Mouse (Mus musculus) thymus, adult 2 months (tissue): ENCODE measurements around the gene Cd70. TPM values are rescaled to one million over a fixed set of nuclear protein-coding genes. Genes with fewer than 3 reads are reported as not detected.

ENCODE experiments used
- DNase-seq: peaks from one replicate; pipeline ENCODE4 v3.0.0; 2021
- H3K27ac ChIP-seq: fragments of 200-500 bp; 2 replicates; pipeline ENCODE4 v1.5.1; 2012; ENCODE audit warnings: low read length, control low read depth; ENCODE audit not compliant: control insufficient read depth, insufficient read depth
- H3K27me3 ChIP-seq: fragments of 200-500 bp; 2 replicates; pipeline ENCODE4 v1.6.1; 2012; ENCODE audit warnings: mild to moderate bottlenecking, low read length, moderate library complexity, mixed read lengths; ENCODE audit not compliant: control insufficient read depth, insufficient read depth
- H3K36me3 ChIP-seq: fragments of 200-500 bp; 2 replicates; pipeline ENCODE4 v1.6.1; 2012; ENCODE audit warnings: mild to moderate bottlenecking, low read length, moderate library complexity; ENCODE audit not compliant: control insufficient read depth, insufficient read depth
- H3K4me1 ChIP-seq: fragments of 200-500 bp; replicated peaks from 2 replicates; pipeline ENCODE4 v1.6.1; 2012; ENCODE audit warnings: low read length; ENCODE audit not compliant: control insufficient read depth, insufficient read depth
- H3K4me3 ChIP-seq: fragments of 200-500 bp; 2 replicates; pipeline ENCODE4 v1.5.1; 2012; ENCODE audit warnings: mild to moderate bottlenecking, low read length, control low read depth, moderate library complexity; ENCODE audit not compliant: control insufficient read depth, insufficient read depth
- CTCF ChIP-seq: fragments of 200-500 bp; IDR thresholded peaks from 2 replicates; pipeline ENCODE4 v1.5.1; 2012; ENCODE audit warnings: mild to moderate bottlenecking, control low read depth, low read length, moderate library complexity, borderline replicate concordance; ENCODE audit not compliant: control insufficient read depth, poor library complexity, insufficient read depth; ENCODE audit errors: extremely low read depth
- POLR2A ChIP-seq: fragments of 200-500 bp; IDR thresholded peaks from 2 replicates; pipeline ENCODE4 v1.6.1; 2012; ENCODE audit warnings: mild to moderate bottlenecking, low read length, control low read depth, moderate library complexity; ENCODE audit not compliant: control insufficient read depth, poor library complexity, insufficient read depth; ENCODE audit errors: extremely low read depth
- WGBS: fragments of 180-500 bp; shearing (Covaris S2); methylation state at CpG from one replicate; pipeline ENCODE4 v1.1.7; 2018; 5-methylcytosine and 5-hydroxymethylcytosine counted together
- polyA plus RNA-seq: library from polyadenylated mRNA; depleted of rRNA; stranded (reverse); fragments of >200 nt; gene quantifications from 2 replicates; pipeline ENCODE4 v1.2.3, GENCODE M21; 2012

Gene Cd70
- polyA plus RNA-seq, 1 experiment, result 11.0 TPM

DNA sequence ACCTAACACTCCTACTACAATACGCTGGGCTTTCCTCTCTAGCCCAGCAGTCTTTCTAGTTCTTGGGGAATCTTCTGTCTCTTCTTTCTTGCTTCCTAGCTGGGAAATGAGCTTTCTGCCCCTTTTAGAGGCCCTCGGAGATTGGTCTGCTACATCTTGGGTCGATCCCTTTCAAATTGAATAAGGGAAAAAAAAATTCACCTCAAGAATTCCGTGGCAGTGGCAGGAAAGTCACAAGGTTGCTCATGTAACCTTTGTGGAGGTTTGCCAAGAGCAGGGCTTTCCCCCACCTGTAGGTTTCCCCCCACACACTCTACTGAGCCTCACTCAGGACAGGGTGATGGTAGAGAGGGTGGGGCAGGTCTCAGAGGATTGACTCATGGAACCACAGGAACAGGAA is 4.2 kb upstream of the Cd70 start:
- no peak for DNase-seq
- H3K36me3 ChIP-seq, result no peaks in the 10 kb centered on the region
- peaks cover 8% of the 10 kb centered on the region; the same call in 1 of the 2 replicates for H3K27me3 ChIP-seq
- H3K4me3 ChIP-seq, result no peak overlapping the region
- TF ChIP-seq POLR2A (no peak), CTCF (no peak)
- no peak overlapping the region for H3K27ac ChIP-seq
- H3K4me1 ChIP-seq, result no peaks in the 10 kb centered on the region
- WGBS, result 78% methylated on average over 4 of the region's 4 CpGs

DNA sequence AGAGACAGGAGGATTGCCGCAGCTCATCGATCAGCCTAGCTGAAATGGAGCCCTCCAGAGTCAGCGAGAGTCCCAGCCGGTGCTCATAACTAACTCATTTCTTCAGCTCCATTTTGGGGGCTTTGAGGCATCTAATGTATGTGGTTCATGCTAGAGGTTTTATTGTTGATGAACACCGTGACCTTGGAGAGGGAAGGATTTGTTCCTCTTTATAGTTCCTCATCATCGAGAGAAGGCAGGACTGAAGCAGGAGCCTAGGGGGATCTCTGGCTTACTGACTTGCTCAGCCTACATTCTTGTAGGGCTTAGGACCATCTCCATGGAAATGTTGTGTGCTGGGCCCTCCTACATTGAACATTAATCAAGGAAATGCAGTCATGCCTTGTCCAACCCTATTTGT is 3.4 kb upstream of the Cd70 start:
- WGBS, result 67% methylated on average over 6 of the region's 6 CpGs
- DNase-seq, result no peak
- Histone ChIP-seq H3K36me3 (no peaks in the 10 kb centered on the region), H3K4me1 (no peaks in the 10 kb centered on the region), H3K27me3 (peaks cover 11% of the 10 kb centered on the region; the same call in 1 of the 2 replicates), H3K27ac (no peak overlapping the region), H3K4me3 (no peak overlapping the region)
- TF ChIP-seq CTCF (no peak), POLR2A (no peak)

DNA sequence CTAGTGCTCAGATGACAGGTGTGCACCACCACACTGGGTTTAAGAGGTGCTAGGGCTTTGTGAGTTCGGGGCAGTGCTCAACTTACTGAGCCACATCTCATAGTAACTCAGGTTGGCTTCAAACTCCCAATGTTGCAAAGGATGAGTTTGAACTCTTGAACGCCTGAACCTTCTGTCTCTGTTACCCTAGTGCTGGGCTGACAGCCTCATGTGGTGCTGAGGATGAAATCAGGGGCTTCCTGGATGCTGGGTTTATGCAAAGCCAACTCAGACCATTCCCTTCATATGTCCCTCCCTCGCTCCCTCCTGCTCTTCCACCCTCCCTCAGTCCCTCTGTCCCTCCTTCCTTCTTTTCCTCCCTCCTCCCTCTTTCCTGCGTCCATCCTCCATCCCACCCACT is 1.2 kb downstream of the Cd70 start:
- WGBS, result 86% methylated on average over 4 of the region's 4 CpGs
- Histone ChIP-seq H3K36me3 (no peaks in the 10 kb centered on the region), H3K27me3 (peaks cover 11% of the 10 kb centered on the region; the same call in 1 of the 2 replicates)

DNA sequence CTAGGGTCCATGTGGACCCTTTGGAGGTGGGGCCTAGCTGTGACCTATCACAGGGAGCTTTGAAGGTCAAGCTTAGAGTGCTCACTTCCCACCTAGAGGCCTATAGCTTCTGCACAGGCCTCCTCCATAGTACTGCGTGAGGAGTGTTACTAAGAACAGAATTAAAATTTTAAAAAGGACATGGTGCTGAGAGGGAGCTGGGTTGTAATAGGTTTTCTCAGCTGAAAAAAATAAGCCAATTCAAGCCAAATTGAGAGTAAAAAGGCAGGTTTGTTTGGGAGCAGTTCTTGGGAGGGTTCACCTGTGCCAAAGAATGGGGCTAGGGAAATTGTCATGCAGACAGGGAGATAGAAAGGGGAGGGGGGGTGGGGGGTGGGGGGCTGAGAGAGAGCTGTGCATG is 4.5 kb downstream of the Cd70 start:
- Histone ChIP-seq H3K4me3 (no peak overlapping the region), H3K36me3 (no peaks in the 10 kb centered on the region), H3K27me3 (peaks cover 11% of the 10 kb centered on the region; the same call in 1 of the 2 replicates), H3K27ac (no peak overlapping the region), H3K4me1 (no peaks in the 10 kb centered on the region)
- no peak for DNase-seq
- TF ChIP-seq CTCF (no peak), POLR2A (no peak)
- WGBS, result 93% methylated on average over 1 of the region's 1 CpGs

More for the DNA sequence above, 1.2 kb downstream of the Cd70 start:
- H3K27ac ChIP-seq, result no peak overlapping the region
- no peak for DNase-seq
- no peaks in the 10 kb centered on the region for H3K4me1 ChIP-seq
- no peak overlapping the region for H3K4me3 ChIP-seq
- TF ChIP-seq POLR2A (no peak), CTCF (no peak)

DNA sequence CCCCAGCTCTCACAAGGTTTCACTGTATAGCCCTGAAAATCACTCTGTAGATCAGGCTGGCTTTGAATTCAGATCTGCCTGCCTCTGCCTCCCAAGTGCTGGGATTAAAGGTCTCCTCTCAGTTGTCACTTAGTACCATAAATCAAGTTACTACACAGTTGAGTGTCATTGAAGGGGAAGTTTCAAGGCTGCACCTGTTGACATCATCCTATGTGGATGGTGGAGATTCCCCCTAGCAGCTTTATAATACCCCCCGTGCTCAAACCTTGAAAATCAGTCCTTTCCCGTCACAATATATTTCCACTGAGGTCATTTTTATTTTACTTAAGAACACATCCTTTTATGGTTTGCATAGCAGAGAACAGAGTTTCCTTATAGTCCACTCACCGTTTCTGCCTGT is 5.9 kb downstream of the Cd70 start:
- no peak for TF ChIP-seq POLR2A
- DNase-seq, result no peak
- Histone ChIP-seq H3K27ac (no peak overlapping the region), H3K27me3 (peaks cover 3% of the 10 kb centered on the region; the same call in 1 of the 2 replicates), H3K36me3 (no peaks in the 10 kb centered on the region), H3K4me1 (no peaks in the 10 kb centered on the region), H3K4me3 (no peak overlapping the region)
- 83% methylated on average over 3 of the region's 3 CpGs for WGBS

DNA sequence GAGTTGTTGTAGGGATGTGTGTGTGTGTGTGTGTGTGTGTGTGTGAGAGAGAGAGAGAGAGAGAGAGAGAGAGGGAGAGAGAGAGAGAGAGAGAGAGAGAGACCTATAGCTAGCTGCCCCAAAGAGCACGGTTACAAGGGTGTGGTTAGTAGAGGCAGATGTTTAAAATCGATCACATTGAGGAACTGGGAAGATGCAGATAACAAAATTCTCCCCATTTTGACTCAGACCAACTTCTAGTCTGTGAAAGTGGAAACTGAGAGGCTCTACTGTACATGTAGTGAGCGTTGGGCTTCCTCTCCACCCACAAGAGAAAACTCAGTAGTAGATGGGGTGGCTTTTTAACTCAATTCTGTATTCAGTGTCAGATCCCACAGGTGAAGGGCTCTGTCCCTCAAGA is 9.9 kb downstream of the Cd70 start:
- Histone ChIP-seq H3K27ac (no peak overlapping the region), H3K4me3 (no peak overlapping the region), H3K27me3 (no peaks in the 10 kb centered on the region), H3K36me3 (no peaks in the 10 kb centered on the region), H3K4me1 (no peaks in the 10 kb centered on the region)
- TF ChIP-seq CTCF (no peak), POLR2A (no peak)
- 75% methylated on average over 3 of the region's 3 CpGs for WGBS
- DNase-seq, result no peak

DNA sequence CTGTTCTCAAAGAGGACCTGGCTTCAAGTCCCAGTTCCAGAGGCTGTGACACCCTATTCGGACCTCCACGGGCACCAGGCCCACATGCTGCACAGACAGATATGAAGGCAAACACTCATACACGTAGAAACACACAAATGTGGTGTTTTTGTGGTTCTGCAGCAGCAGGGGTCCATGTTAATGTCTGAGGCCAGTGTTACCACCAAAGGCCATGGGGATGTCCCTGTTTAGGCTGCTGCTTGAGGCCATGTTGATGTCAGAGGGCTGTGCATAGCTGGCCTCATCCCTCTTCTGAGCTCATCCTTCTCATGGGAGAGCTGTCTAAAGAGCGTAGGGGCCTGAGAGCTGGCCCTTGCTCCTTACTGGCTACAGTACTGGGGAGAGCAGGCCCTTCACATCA is 10.9 kb downstream of the Cd70 start:
- H3K27me3 ChIP-seq, result no peaks in the 10 kb centered on the region
- no peaks in the 10 kb centered on the region for H3K36me3 ChIP-seq
- WGBS, result 91% methylated on average over 4 of the region's 4 CpGs
- TF ChIP-seq POLR2A (no peak), CTCF (no peak)
- DNase-seq, result no peak
- no peaks in the 10 kb centered on the region for H3K4me1 ChIP-seq
- no peak overlapping the region for H3K27ac ChIP-seq
- H3K4me3 ChIP-seq, result no peak overlapping the region
